Mouse (Mus musculus): ENCODE data around the gene Nudt17.
A peak's percentile ranks its signal among the peaks of the same experiment; 100 is the strongest.
"Not testable (repeated sequence)": the region's sequence is repeated elsewhere in the genome, so short reads cannot be mapped to it uniquely, and the experiment has no call there.

The Nudt17 gene

DNA sequence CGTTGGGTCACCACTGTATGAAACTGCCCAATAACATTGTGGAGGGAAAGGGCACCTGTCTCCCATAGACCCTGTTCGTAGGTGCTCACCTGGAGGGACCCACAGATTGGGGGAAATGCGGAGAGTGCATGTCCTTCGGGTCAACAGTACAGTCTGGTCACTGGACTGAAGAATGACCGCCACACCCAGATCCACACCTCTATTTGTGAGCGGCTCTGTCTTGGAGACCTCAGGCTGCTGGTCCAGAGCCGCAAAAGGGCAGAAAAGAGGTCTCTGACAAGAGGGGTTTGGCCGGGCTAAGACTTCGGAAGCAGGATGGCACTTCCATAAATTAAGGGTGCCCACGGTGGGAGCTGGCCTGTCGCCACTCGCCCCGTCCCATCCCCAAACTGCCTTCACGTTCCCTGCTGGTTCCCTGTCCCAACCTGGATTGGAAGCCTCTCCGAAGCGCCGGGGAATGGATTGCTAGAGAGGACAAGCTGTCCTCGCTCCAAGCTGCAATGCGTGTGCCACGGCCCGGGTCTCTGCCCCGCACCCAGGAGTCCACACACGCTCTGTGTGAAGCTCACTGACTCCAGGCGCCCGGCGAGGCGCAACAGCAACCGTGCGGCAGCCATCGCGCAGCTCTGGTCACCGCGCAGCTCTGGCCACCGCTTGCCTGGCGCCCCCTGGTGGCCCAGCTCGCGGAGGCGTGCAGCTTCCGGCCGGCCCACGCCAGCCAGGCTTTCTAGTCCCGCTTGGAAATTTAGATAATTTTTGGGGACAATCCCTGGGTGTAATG is at the start of gene Nudt17:
Nudt17 (minus strand) TSS at position 660 of the 781 bp plus-strand sequence.
- Histone ChIP-seq H3K4me3 (replicated peaks; ENCODE audit: low read length) (peak within 1 kb of the TSS; percentile 85), H3K9me3 (ENCODE audit: low read length) (no peaks in the 10 kb centered on the region), H3K4me1 (replicated peaks; ENCODE audit: low read depth, low read length) (peaks cover 47% of the 10 kb centered on the region), H3K27me3 (ENCODE audit: insufficient read depth, low read length) (peaks cover 10% of the 10 kb centered on the region), H3K36me3 (ENCODE audit: insufficient read depth, low read length) (peaks cover 77% of the 10 kb centered on the region)
- TF ChIP-seq POU5F1 (IDR thresholded peaks at IDR 0.05; ENCODE audit: borderline replicate concordance, low read length) (no peak), CTCF (conservative IDR thresholded peaks at IDR 0.05; ENCODE audit: low read length) (no peak; the same call in 1 of the 2 replicates), NANOG (IDR thresholded peaks at IDR 0.05; ENCODE audit: borderline replicate concordance, low read length) (no peak)

DNA sequence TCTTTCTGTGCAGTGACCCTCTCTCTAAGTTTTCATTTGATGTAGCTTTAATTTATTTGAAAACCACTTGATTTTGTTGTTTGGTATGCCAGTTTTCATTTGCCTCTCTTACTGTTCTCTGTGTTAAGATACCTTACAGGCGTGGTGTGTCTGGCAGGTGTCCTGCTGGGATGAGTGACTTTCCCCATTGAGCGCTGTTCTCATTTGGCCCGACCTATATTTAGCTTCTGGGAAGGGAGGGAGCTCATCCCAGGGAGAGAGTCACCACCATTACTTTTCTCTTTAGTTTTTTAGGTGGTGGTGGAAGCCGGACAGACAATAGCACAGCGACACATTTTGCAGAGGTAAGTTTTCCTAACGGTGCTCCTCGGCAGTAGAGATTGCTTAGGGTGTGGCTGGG is 49.3 kb upstream of the Nudt17 start:
- Histone ChIP-seq H3K9me3 (ENCODE audit: low read length) (peaks cover 32% of the 10 kb centered on the region), H3K4me1 (replicated peaks; ENCODE audit: low read depth, low read length) (peaks cover 16% of the 10 kb centered on the region), H3K4me3 (replicated peaks; ENCODE audit: low read length) (no peak overlapping the region), H3K27me3 (ENCODE audit: insufficient read depth, low read length) (no peaks in the 10 kb centered on the region), H3K36me3 (ENCODE audit: insufficient read depth, low read length) (peaks cover 27% of the 10 kb centered on the region)
- TF ChIP-seq NANOG (IDR thresholded peaks at IDR 0.05; ENCODE audit: borderline replicate concordance, low read length) (no peak), CTCF (conservative IDR thresholded peaks at IDR 0.05; ENCODE audit: low read length) (no peak), POU5F1 (IDR thresholded peaks at IDR 0.05; ENCODE audit: borderline replicate concordance, low read length) (no peak)

DNA sequence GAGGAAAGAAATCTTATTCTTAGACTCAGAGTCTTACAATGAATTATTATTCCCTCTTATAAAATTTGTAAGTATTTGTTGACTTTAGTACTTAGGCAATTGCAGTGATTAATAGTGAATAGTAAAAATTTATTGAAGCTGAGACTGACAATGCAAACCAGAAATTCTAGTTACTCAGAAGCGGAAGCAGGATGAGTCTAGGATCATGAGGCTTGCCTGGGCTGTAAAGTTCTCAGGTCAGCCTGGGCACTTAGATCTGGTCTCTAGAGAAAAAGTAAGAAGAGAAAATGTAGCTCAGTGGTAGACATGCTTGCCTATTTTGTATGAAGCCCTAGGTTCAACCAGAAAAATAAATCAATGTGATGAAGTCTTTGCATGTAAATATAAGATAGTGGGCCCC is 47.6 kb upstream of the Nudt17 start:
- H3K27me3 ChIP-seq (ENCODE audit: insufficient read depth, low read length) = no peaks in the 10 kb centered on the region

DNA sequence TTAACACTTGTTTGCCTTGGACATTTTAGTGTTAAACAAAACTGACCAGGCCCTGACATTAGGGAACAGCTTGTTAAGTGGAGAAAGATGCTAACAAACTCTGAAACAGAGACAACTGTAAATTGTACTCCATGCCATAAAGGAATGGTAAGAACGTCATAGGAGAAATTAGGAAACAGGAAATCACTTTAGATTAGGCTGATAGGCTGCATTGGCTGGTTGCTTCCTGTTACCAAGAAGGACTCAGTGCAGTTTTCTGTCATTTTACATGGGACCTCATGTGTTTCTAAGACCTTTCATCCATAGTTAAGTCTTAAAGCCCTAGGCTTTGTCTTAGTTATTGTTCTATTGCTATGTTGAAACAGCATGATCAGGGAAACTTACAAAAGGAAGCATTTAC is 38.5 kb upstream of the Nudt17 start:
- Histone ChIP-seq H3K36me3 (ENCODE audit: insufficient read depth, low read length) (0 out of 2 replicates have a peak, but pooled peaks cover 5% of the 10 kb centered on the region), H3K27me3 (ENCODE audit: insufficient read depth, low read length) (no peaks in the 10 kb centered on the region), H3K9me3 (ENCODE audit: low read length) (no peaks in the 10 kb centered on the region), H3K4me3 (replicated peaks; ENCODE audit: low read length) (no peak overlapping the region), H3K4me1 (replicated peaks; ENCODE audit: low read depth, low read length) (no peaks in the 10 kb centered on the region; the same call in 1 of the 2 replicates)
- TF ChIP-seq CTCF (conservative IDR thresholded peaks at IDR 0.05; ENCODE audit: low read length) (no peak), NANOG (IDR thresholded peaks at IDR 0.05; ENCODE audit: borderline replicate concordance, low read length) (no peak), POU5F1 (IDR thresholded peaks at IDR 0.05; ENCODE audit: borderline replicate concordance, low read length) (no peak)

More for the DNA sequence above, 47.6 kb upstream of the Nudt17 start:
- TF ChIP-seq POU5F1 (IDR thresholded peaks at IDR 0.05; ENCODE audit: borderline replicate concordance, low read length) (no peak), CTCF (conservative IDR thresholded peaks at IDR 0.05; ENCODE audit: low read length) (no peak), NANOG (IDR thresholded peaks at IDR 0.05; ENCODE audit: borderline replicate concordance, low read length) (no peak)
- peaks cover 18% of the 10 kb centered on the region for H3K4me1 ChIP-seq (replicated peaks; ENCODE audit: low read depth, low read length)
- H3K4me3 ChIP-seq (replicated peaks; ENCODE audit: low read length) = no peak overlapping the region
- H3K9me3 ChIP-seq (ENCODE audit: low read length) = peaks cover 17% of the 10 kb centered on the region
- H3K36me3 ChIP-seq (ENCODE audit: insufficient read depth, low read length) = peaks cover 15% of the 10 kb centered on the region

DNA sequence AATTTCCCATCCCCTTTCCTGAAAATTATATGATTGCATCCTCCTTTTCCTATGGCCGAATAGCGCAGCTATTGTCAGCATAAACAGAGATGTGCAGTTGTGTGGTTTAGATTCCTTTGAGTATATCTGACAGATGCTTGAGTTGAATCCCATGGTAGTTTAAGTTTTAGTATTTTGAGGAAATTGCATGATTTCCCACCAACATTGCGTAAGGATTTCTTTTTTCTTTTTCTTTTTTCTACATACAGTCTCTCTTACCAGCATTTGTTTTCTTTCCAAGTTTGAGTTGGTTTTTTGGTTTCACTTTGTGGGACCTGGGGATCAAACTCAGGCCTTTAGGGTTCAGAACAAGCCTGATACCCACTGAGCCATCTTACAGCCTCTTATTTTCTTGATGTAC is 36.0 kb upstream of the Nudt17 start:
- H3K4me1 ChIP-seq (replicated peaks; ENCODE audit: low read depth, low read length) = peaks cover 3% of the 10 kb centered on the region
- peaks cover 10% of the 10 kb centered on the region; the same call in 1 of the 2 replicates for H3K36me3 ChIP-seq (ENCODE audit: insufficient read depth, low read length)

DNA sequence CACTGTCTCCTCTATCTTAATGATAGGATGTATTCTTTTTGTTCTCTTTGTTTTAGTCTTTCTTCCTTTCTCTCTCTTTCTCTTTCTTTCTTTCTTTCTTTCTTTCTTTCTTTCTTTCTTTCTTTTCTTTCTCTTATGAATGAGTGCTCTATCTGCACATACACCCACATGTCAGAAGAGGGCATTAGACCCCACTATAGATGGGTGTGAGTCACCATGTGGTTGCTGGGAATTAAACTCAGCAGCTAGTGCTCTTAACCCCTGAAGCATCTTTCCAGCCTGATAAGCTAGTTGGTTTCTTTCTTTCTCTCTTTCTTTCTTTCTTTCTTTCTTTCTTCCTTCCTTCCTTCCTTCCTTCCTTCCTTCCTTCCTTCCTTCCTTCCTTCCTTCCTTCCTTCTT is 31.9 kb upstream of the Nudt17 start:
- not testable (repeated sequence) for H3K9me3 ChIP-seq (ENCODE audit: low read length); H3K4me1 ChIP-seq (replicated peaks; ENCODE audit: low read depth, low read length); H3K4me3 ChIP-seq (replicated peaks; ENCODE audit: low read length); H3K27me3 ChIP-seq (ENCODE audit: insufficient read depth, low read length)
- peaks cover 10% of the 10 kb centered on the region; the same call in 1 of the 2 replicates for H3K36me3 ChIP-seq (ENCODE audit: insufficient read depth, low read length)

More for the DNA sequence above, 36.0 kb upstream of the Nudt17 start:
- H3K27me3 ChIP-seq (ENCODE audit: insufficient read depth, low read length) = no peaks in the 10 kb centered on the region
- no peak overlapping the region for H3K4me3 ChIP-seq (replicated peaks; ENCODE audit: low read length)
- no peaks in the 10 kb centered on the region for H3K9me3 ChIP-seq (ENCODE audit: low read length)
- TF ChIP-seq NANOG (IDR thresholded peaks at IDR 0.05; ENCODE audit: borderline replicate concordance, low read length) (no peak), CTCF (conservative IDR thresholded peaks at IDR 0.05; ENCODE audit: low read length) (no peak), POU5F1 (IDR thresholded peaks at IDR 0.05; ENCODE audit: borderline replicate concordance, low read length) (no peak)

DNA sequence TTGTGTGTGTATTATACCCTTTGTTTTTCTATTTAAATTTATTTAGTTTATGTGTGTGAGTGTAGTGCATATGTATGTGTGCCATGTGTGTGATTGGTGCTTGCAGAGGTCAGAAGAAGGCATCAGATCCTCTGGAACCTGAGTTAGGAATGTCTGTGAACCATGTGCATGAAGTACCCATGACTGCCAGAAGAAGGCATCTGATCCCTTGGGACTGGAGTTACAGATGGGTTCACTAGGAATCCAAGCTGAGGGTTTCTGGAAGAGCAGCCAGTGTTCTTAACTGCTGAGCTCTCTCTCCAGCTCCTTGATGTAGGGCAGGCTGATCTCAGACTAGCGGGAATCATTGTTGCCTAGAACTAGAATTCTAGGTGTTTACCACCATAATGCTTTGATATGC is 29.6 kb upstream of the Nudt17 start:
- Histone ChIP-seq H3K36me3 (ENCODE audit: insufficient read depth, low read length) (peaks cover 6% of the 10 kb centered on the region; the same call in 1 of the 2 replicates), H3K4me1 (replicated peaks; ENCODE audit: low read depth, low read length) (peaks cover 29% of the 10 kb centered on the region), H3K27me3 (ENCODE audit: insufficient read depth, low read length) (no peaks in the 10 kb centered on the region), H3K9me3 (ENCODE audit: low read length) (no peaks in the 10 kb centered on the region), H3K4me3 (replicated peaks; ENCODE audit: low read length) (no peak overlapping the region)
- TF ChIP-seq CTCF (conservative IDR thresholded peaks at IDR 0.05; ENCODE audit: low read length) (no peak), POU5F1 (IDR thresholded peaks at IDR 0.05; ENCODE audit: borderline replicate concordance, low read length) (no peak), NANOG (IDR thresholded peaks at IDR 0.05; ENCODE audit: borderline replicate concordance, low read length) (no peak)

DNA sequence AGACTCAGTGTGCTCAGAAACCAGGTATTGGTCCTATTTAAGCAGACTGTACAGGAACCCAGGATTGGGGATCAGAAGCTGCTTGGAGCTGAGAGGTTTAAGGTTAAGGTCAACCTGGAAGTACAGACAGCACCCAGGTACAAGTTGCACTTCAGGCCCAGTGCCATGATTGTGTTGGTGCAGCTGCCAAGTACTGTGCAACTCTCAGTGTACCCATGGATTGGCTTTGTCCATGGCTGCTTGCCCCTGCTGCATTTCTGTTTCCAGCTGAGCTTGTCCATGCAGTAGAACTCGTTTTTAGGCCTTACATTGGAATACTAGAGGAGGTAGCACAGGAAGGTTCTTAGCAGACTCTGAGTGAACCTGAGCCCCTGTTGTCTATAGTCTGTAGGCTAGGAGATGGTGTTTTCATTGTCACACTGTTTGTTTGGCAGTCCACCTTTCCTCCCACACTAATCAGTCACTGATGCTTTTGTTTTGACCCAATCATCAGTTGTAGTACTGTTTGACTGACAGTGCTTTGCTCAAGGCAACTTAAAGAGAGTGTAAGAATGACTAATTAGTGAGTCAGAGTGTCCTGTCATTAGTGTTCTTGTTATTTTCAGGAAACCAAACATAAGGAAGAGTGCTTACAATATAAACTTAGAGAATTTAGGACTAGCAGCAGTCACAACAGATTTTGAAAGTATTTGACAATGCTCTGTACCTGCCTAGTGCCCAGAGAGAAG is 28.8 kb upstream of the Nudt17 start:
- H3K9me3 ChIP-seq (ENCODE audit: low read length) = no peaks in the 10 kb centered on the region
- TF ChIP-seq CTCF (conservative IDR thresholded peaks at IDR 0.05; ENCODE audit: low read length) (no peak), NANOG (IDR thresholded peaks at IDR 0.05; ENCODE audit: borderline replicate concordance, low read length) (no peak), POU5F1 (IDR thresholded peaks at IDR 0.05; ENCODE audit: borderline replicate concordance, low read length) (no peak)
- peaks cover 5% of the 10 kb centered on the region; the same call in 1 of the 2 replicates for H3K36me3 ChIP-seq (ENCODE audit: insufficient read depth, low read length)
- no peak overlapping the region for H3K4me3 ChIP-seq (replicated peaks; ENCODE audit: low read length)
- no peaks in the 10 kb centered on the region for H3K27me3 ChIP-seq (ENCODE audit: insufficient read depth, low read length)
- peaks cover 31% of the 10 kb centered on the region for H3K4me1 ChIP-seq (replicated peaks; ENCODE audit: low read depth, low read length)
